Comparison of ENCODE assay signal across 15 mouse cellular contexts in the genomic region with DNA sequence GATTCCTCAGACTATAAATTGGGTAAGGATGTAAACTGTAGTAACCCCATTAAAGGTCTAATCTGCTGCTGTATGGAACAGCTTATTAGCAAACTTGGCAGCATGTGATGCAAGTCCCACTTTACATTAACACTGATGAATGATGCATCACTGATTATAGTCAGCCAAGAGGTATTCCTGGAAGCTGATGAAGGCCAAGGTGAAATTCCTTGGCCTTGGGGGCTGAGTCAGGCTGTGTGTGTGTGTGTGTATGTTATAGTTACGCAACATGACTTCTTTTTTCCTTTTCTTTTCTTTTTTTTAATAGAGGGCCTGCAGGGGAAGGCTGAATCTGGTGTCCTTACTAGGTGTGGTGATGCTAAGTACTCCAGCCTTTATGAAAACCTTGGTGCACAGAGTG.
"Had no signal": no experiment of that assay in that cellular context is flagged by ENCODE, and none has a peak within 500 bp of the region (broad histone marks: within the 10 kb centered on the region; RNA-seq: fewer than 3 reads in every experiment).

No protein-coding gene starts in this region.

- DNase-seq: kidney, postnatal 25 days; layer of hippocampus, postnatal 36 days; liver, embryonic 13.5 days; lung, adult 2 months; lung, postnatal 14 days; lung, postnatal 4 days; midbrain, embryonic 14.5 days; right cerebral cortex, adult 18-20 months; right cerebral cortex, postnatal 14 days; right cerebral cortex, postnatal 4 days; spleen, adult 18-20 months; thymus, postnatal 25 days had no signal

- H3K4me3 ChIP-seq: left cerebral cortex, adult 2 months; liver, embryonic 13.5 days; stomach, embryonic 15.5 days had no signal

- H3K27ac ChIP-seq: kidney, postnatal 0 days; left cerebral cortex, adult 2 months; liver, embryonic 13.5 days; stomach, embryonic 15.5 days had no signal
